Mouse (Mus musculus): ENCODE results near the gene Plin4.

DNA sequence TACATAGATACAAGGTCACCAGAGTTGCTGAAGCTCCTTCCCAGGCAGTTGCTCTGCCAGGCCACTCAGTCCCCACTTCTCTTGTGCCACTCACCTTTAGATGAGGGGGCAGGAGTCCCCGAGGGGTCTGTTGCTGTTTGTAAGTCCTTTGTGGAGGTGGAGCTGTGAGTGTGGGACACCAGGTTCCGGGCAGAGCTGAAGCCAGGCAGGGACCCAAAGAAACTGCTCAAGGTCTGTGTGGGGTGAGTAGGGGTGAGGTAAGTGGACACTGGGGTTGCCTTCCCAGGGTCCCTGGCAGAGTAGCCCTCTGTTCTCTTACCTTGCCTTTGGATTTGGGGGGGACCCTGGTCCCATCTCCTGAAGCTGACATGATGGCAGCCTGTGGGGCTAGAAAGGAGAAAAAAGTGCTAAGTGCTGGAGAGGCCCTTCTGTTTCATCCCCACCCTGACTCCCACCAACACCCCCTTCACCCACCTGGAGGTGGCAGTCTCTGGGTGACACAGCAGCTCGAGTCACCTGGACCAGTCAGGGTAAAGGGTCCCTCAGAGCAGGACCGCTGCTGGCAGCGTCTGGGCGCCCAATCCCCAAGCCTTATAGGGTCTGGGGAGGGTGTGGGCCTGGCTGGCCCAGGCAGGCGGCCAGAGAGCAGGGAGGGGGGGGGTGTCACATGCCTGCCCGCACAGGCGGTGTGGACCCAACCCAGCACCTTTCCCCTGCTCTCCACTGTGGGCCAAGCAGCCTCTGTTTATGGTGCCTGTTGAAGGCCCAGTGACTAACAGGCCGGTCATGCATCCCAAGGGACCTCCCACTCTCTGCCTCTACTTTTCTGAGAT is at the start of gene Plin4:
- TF ChIP-seq POLR2A (IDR thresholded peaks at IDR 0.05; ENCODE audit: low read depth, low read length) (no peak), CTCF (IDR thresholded peaks at IDR 0.05; ENCODE audit: extremely low read depth, insufficient read depth, insufficient read length, insufficient replicate concordance) (no peak)
